Mouse (Mus musculus): ENCODE measurements around the gene Nek2. TPM values are rescaled to one million over a fixed set of nuclear protein-coding genes. Genes with fewer than 3 reads are reported as not detected.
A peak's percentile ranks its signal among the peaks of the same experiment; 100 is the strongest.

Gene Nek2
- total RNA-seq, 2 experiments from 2014 or later = 0.17 to 0.18 TPM

DNA sequence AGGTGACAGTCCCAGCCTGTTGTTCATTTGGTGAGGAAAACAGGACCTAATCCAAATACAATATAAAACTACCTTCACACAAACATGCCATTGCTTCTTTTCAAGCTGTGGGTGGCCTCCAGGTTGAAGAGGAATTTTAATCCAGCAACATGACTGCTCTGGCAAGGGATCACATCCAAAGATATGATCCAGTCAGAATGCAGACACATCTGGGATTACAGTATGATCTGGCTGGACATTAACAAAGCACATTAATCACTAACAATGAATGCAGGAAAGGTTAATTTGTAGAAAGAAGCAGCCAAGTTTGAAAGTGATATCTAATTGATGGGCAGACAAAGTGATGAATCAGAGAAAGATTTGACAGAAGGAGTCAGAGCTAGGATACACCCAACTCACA lies 36.9 kb downstream of the Nek2 start:
- DNase-seq = no peak

DNA sequence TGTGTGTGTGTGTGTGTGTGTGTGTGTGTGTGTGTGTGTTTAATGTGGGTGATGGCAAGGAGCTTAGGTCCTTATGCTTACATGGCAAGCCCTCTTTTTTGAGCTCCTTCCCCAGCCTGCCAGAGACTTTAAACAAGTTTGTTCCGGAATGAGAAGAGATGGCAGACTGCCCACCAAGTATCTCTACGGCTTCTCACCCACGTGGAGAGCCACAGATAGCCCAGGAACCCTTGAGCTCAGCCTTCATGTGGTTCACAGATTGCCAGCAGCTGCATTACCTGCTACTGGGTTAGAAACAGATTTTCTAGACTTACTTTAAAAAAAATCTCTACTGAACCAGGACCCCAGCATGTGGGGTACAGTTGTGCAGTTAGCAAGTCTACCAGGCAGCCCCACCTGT lies 38.6 kb downstream of the Nek2 start:
- DNase-seq = no peak

DNA sequence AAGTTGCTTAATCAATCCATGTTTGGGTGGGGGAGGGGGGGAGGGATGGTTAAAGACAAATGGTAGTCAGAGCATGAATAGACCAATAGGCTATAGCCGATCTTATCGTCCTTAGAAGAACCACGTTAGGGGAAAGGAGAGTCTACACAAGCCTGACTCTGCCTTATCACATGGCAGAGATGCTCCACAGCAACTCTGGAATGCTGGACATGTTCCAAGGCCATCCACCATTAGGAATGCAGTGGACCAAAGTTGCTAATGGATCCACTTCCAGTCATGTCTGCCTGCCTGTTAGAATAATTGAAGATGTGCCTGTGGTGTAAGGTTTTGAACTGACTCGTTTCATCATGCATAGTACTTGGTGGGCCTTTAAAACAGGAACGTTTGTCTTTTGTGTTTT lies 40.0 kb downstream of the Nek2 start:
- no peak for DNase-seq

DNA sequence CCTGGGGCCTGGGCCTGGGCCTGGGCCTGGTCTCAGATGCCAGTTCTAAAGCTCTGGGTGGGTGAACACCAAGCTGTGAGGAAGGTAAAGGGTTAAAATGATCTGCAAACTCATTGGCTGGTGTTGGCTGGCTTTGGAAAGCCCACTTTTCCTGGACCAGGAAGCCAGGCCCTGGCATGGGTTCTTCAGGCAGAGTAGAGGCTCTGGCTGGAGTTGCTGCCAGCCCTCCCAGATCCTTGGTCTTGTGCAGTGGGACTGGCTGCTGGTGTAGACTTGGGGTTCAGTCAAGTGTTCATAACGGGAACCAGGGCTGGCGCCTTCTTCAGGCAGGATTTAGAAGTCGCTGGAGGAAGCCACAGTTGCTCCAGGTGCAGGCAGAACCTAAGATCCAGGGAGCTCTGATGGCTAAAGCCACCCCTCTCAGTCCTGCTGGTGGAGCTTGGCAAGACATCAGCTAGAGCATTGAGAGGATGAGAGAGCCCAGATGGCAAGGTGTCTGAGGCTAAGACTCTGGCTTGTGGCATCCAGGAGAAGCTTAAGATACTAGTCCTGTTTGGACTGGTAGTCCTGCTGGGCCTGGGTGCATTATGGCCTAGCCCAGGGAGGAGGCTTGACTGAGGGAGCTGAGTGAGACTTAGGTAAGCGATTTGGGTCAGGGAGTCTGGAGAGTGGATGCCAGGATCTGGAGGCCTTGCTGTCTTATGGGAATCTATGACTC lies 42.7 kb downstream of the Nek2 start:
- DNase-seq = no peak

DNA sequence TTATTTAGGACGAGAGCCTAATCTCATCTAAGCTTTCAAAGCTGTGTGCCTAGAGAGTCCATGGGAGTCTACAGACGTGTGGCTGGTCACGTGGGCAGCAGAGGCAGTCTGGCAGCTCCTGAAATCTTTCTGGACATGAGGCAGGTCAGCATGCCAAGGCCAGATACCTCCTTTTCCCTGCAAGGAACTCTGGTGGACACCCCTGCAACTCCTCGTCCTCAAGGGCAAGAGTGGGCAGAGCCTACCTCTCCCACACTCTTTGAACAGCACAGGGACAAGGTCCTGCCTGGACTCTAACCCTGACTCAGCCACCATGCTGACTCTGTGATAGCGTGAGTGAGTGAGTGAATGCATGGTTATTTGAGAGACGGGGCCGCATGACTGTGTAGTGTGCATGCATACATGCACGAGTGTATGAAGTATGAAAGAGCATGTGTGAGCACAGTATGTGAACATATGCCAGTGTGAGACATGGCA lies 43.3 kb downstream of the Nek2 start:
- DNase-seq = no peak

DNA sequence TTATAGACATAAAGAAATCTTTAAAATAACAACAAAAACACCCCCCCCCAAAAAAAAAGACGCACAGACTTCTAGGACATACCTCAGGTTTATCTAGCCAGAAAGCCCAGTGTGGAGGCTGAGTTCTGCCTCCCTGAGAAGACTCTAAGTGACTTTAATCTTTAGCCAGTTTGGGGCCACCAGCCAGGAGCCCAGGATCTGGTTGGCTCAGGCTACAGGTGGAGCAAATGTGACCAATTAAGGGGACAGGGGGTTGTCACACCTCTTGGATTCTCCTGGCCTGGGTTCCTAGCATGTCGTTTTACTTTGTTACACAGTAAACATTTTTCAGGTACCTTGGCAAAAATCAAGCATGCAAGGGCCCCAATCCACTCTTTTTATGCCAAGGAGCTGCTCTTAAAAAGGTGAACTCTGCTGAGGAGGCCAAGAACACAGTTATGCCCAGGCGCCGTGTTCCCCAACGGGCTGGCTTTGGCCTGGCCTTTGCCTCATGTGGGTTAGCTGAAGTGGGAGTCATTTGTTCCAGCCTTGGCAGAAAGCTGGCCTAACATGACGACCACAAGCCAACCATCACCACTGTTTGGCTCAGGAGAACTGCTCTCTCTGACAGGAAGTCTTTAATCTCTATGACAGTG lies 50.9 kb downstream of the Nek2 start:
- DNase-seq = no peak

DNA sequence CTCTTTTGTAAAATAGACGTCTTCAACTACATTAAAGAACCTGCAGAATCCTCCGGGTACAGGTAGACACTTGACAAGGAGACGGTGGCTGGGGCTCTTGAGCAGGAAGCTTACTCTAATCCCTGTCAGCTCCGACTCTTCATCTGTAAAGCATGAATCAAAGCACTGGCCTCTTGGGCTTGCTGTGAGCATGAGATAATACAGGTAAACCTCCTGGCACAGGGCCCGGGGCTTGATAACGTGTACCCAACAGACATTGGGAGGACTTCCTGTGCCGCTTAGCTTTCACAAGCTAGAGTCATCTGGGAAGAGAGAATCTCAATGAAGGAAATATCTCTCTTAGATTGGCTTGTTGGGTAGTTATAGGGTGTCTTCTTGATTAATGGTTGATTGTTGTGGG lies 53.8 kb downstream of the Nek2 start:
- peak in 1 of 2 experiments; percentile 21 for DNase-seq

DNA sequence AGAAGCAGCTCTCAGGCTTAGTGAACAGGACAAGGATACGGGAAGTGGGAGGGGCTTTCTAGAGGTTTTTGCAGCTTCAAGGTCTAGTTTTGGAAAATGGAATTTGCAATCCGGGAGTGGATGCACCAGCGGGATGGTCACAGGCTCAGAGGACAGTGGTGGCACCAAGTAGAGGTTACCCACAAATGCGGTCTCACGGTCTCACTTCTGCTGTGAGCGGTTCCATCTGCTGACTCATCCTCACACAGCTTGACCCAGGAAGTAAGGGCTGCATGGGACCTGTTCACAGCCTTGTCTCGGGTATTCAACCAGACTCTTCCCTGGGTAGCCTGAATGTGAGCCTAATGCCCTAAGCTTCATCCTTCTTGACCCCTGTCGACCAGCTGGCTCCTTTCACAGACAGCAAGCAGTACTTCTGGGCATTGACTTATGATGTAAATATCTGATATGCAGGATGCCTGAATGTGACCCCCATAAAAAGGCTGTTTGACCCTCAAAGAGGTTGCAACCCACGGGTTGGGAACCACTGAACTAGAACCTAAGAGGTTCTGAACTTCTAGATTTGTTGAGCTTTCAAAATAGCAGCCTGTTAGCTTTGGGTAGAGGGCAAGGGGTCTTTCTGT lies 54.5 kb downstream of the Nek2 start:
- peak in 1 of 2 experiments; percentile 22 for DNase-seq

DNA sequence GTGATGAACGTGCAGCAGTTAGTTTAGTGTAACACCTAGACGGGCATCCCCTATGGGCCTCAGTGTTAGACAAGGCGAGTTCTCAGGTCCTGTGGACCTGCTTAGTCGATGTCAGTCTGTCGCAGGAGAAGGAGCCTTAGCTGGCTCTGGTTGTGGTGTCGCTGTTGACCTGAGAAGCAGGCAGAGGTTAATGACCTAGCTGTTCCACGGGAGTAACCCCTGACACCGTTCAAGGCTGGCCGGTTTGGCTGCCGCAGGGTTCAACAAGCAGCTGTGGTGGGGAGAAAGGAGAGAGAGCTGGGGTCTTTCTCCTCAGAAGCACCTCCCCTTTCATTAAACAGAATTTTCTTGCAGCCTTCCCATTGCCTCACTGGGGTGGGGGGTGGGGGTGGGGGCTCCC lies 56.4 kb downstream of the Nek2 start:
- no peak for DNase-seq

DNA sequence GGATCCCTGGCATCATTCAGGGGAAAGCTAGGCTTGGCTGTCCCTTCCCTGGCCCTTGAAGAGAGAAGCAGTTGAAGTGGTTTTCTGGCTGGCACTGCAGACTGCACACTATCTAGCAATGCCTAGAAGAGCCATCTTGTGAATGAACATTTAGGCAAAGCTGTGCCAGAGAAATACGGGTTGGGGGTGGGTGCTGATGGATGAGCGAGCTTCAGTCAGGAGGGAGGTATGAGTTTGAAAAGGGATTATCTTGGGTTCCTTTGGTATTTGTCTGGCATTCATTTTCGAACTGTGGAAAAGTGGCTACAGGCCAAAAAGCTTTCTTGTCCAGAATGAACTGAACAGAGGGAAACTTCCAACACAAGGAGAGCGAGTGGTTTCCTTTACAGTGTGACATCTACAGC lies 57.3 kb downstream of the Nek2 start:
- peak; percentile 31 to 37 for DNase-seq

DNA sequence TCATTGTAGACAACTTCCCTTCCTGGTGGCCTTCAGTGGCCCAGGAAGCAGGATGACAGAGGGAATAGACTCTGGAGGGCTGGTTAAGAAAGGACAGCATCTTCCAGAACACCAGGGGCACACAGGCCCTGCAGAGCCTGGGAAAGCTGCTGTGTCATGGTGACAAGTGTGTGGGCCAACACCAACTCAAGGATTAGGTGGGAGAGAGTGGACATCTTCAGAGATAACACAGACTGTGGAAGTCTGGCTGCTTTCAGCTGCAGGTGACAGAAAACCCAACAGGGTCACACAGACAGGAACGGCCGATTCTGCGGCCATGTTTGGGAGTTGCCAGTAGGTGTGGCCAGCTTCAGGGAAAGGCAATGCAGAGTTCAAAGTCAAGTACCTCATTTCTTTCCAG lies 59.0 kb downstream of the Nek2 start:
- no peak for DNase-seq

DNA sequence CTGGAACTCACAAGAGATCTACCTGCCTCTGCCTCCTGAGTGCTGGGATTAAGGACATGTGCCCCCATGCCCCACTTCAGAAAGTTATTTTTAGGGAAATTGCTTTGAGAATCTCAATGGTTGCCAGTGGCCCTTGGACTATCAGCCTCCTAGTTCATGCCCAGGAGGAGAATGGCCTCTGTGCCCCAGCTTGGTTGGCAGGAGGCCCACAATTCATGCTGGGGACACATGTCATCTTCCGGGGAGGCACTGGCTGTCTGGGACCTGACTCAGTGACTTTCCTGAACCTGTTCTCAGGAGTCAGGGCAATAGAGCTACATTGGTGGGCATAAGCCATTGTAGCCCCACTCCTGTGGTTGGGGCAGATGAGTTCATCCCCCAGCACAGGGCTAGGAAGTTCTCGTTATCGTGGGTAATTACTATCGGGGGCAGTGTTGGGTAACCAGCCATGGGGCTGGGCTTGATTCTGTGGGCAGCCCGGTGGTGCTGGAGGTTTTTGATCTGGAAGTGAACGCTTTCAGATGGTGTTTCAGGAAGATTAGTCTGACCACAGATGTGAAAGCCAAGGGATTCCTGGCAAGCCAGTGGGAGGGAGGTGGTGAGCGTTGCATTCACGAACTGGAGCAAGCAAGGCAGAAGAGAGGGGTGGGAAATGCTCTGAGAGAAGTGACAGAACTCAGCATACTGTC lies 59.8 kb downstream of the Nek2 start:
- DNase-seq = peak in 1 of 2 experiments; percentile 16

DNA sequence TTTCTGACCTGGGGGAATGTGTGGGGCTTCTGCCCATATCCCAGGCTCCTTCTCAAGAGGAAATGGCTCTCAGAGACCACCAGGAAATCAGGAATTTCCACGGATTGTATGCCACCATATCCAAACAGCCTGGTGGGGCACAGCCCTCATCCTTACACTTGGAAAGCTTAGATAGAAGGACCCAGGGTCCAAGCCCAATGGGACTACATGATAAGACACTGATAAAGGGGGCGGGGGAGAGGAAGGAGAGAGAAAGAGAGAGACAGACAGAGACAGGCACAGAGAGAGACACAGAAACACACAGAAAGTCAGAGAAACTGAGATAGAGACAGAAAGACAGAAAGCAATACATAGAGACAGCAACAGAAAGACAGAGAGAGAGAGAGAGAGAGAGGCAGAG lies 60.4 kb downstream of the Nek2 start:
- no peak for DNase-seq

Other genes with a start within 250 kb of the Nek2 start
- gene Dtl, start 245.9 kb upstream of the Nek2 start, total RNA-seq (2021) = under 1 TPM; 0.12 to 0.15 TPM
- 10 to 100 TPM in 1 of 2 experiments, 1 to 10 TPM in 1; 8.4 to 11.0 TPM for gene Ints7, start 245.8 kb upstream of the Nek2 start, total RNA-seq (2021)
- gene Lpgat1, start 103.6 kb upstream of the Nek2 start, total RNA-seq (2021) = 100 to 1,000 TPM in 1 of 2 experiments, 10 to 100 TPM in 1; 99.5 to 111 TPM
- 10 to 100 TPM; 16.4 to 19.5 TPM for gene Slc30a1, start 85.3 kb downstream of the Nek2 start, total RNA-seq (2021)
- under 1 TPM; 0.15 to 0.26 TPM for gene Rd3, start 155.9 kb downstream of the Nek2 start, total RNA-seq (2021)

Data from heart, adult 18-20 months (tissue).